Mouse (Mus musculus) common myeloid progenitor, adult 5-6 weeks (primary cell): ENCODE results near the gene Prkag1. TPM values are rescaled to one million over a fixed set of nuclear protein-coding genes. Genes with fewer than 3 reads are reported as not detected.
"Not testable (repeated sequence)": the region's sequence is repeated elsewhere in the genome, so short reads cannot be mapped to it uniquely, and the experiment has no call there.

ENCODE experiments used
- ATAC-seq: replicated peaks from 2 replicates; pipeline ENCODE4 v1.8.0; 2016; ENCODE audit warnings: low read depth, mild to moderate bottlenecking, moderate TSS enrichment, inconsistent platforms; ENCODE audit not compliant: poor library complexity, severe bottlenecking
- total RNA-seq: library from RNA; stranded (forward); fragments of 200-1000, 187-1606 nt; gene quantifications from 2 replicates; pipeline ENCODE4 v1.2.3, GENCODE M21; 2017

The Prkag1 gene
- total RNA-seq, 1 experiment from 2014 or later: 65.2 TPM

GRCm38 (mm10) chr15:98831684-98832035 is 339 bp upstream of the Prkag1 start:
- peak; percentile 45 for ATAC-seq

GRCm38 (mm10) chr15:98827611-98828011 is 3.7 kb downstream of the Prkag1 start:
- ATAC-seq: no peak

GRCm38 (mm10) chr15:98823434-98823833 is 7.9 kb downstream of the Prkag1 start:
- ATAC-seq: no peak

- ATAC-seq: no peak
Observed at GRCm38 (mm10) chr15:98822147-98822546, 9.2 kb downstream of the Prkag1 start.

GRCm38 (mm10) chr15:98821403-98821802 is 9.9 kb downstream of the Prkag1 start:
- ATAC-seq: peak; percentile 63

- no peak for ATAC-seq
Observed at GRCm38 (mm10) chr15:98820937-98821336, 10.4 kb downstream of the Prkag1 start.

- no peak for ATAC-seq
Observed at GRCm38 (mm10) chr15:98818171-98818570, 13.2 kb downstream of the Prkag1 start.

- no peak for ATAC-seq
Observed at GRCm38 (mm10) chr15:98812741-98813424, 18.4 kb downstream of the Prkag1 start.

- ATAC-seq: not testable (repeated sequence)
Observed at GRCm38 (mm10) chr15:98810212-98810611, 21.1 kb downstream of the Prkag1 start.

GRCm38 (mm10) chr15:98809390-98809789 is 21.9 kb downstream of the Prkag1 start, which contains the start of gene Ddn:
Gene Ddn (minus strand): TSS chr15:98809490.
- ATAC-seq: no peak

- no peak for ATAC-seq
Observed at GRCm38 (mm10) chr15:98808651-98809134, 22.6 kb downstream of the Prkag1 start.

GRCm38 (mm10) chr15:98807895-98808650 is 23.2 kb downstream of the Prkag1 start:
- ATAC-seq: 0 out of 2 replicates have a peak, but pooled peaks have one; percentile 6

- no peak for ATAC-seq
Observed at GRCm38 (mm10) chr15:98806809-98807770, 24.2 kb downstream of the Prkag1 start.

- no peak for ATAC-seq
Observed at GRCm38 (mm10) chr15:98806071-98806808, 25.1 kb downstream of the Prkag1 start.

- ATAC-seq: peak; percentile 28
Observed at GRCm38 (mm10) chr15:98805324-98806040, 25.8 kb downstream of the Prkag1 start.

GRCm38 (mm10) chr15:98804054-98804453 is 27.3 kb downstream of the Prkag1 start:
- ATAC-seq: peak; percentile 67

- ATAC-seq: no peak
Observed at GRCm38 (mm10) chr15:98802926-98803325, 28.4 kb downstream of the Prkag1 start.

GRCm38 (mm10) chr15:98799396-98799795 is 31.9 kb downstream of the Prkag1 start:
- ATAC-seq: peak; percentile 46

GRCm38 (mm10) chr15:98798903-98799302 is 32.4 kb downstream of the Prkag1 start:
- ATAC-seq: no peak
